Mouse (Mus musculus): ENCODE results near the gene Cer1.

The Cer1 gene

DNA sequence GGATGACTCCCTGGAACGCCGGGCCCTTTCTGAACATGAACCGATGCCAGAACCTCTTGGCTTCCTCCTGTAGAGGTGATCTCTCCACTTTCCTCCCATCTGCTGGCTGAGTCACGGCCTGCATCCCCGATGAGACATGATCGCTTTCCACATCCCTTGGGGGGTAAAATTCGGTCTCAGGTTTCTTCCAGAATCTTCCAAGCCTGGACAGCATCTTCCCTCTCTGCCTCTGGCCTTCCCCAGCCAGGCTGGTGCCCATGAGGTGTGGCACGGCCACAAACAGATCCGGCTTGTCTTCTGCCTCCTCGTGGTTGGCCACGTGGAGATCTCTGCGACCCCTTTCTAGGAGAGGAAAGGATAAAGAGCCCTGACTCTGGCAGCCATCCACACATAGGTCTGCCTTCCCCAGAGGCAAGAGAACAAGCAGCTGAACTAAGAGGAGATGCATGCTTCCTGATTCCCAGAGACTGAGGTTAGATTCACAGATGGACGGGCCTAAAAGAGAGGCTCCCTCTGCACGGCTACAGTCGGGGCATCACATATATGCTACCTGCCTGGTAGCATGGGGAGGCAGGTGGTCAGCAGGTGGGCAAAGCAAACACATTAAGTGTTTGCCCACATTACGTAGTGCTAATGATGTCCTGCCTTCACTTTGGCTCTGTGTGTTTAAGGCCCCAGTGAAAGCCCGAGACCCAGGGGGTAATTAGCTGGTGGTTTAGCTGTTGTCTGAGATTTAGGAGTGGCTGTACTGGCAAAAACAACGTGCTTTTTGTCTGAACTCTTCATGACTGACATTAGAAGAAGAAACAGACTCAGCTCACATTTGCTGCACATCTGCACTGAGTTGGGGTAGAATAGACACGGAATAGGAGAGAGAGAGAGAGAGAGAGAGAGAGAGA, at the start of gene Cer1:
Gene Cer1 (minus strand): TSS at position 513 of the 899 bp plus-strand sequence.
- no peak for DNase-seq

DNA sequence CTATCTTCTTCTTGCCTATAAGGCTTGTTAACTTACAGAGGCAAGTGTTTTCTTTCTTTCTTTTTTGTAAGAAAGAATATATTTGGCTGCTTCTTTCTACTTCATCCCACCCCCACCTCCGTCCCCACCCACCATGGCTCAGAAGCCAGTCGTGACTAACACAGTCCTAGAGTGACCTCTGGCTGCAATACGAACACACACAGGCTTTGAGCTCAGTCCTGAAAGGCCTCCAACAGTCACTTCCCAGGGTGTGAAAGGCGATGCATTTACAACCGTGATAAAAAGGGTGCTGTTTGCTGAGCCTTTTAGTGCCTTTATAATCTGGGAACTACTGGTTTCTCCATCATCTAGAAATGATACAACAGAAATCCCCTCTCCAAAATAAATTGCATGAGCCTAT, 49.4 kb upstream of the Cer1 start:
- peak; percentile 34 for DNase-seq

DNA sequence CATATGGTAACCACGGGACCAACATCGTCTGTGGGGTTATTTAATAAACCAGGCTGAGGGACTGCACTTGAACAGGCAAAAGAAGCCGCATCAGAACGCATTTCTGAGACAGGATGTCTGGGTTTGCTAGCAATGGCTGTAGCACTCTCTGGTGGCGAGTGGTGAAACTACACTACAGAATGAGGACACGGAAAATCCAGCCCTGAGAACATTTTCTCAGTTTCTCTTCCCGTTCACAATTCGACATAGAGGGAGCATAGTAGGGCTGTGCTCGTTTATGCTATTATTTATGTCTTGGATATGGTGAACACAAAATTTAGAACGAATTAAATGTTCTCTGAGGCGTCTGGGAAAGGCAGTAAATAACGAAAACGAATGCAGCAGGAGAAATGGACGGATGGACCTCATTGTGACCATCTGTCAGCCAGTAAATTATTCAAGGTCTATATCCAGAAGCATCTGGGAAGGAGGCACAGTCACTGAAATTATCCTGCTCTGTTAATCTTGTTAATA, 48.8 kb upstream of the Cer1 start:
- peak; percentile 82 for DNase-seq

DNA sequence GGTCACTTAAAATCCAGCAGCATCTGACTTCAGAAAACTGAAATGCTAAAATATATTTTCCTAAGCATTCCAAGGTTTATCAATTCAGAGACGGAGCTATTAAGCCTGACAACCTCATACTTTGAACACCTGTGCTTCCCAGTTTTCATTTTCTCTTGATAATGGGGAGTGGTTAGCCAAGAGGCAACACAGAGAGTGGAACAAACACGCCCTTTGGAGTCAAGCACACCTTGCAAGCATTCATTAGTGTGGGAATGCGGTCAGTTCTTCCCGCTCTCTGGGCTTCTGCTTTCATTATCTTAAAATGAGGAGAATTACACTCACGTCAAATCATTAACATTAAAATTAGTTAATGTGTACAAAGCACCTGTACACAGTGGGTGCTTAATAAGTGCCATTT, 45.1 kb upstream of the Cer1 start:
- no peak for DNase-seq

DNA sequence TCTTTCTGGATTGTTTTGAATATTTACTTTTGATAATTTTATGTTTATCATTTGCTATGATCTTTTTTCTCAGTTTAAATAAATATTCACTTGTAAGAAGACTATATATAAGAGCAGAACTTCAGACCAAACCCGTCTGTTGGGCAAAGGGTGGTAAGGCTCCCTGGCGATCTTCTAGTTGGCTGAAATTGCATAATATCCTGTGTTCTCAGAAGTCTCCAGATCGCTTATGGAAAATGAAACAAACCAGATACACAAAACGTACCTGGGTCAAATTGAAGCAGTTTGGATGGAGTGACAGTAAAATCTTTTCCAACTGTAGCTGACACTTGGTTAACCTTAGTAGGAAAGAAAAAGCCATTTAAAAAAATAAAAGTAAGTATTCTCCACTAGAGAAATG, 37.0 kb upstream of the Cer1 start:
- no peak for DNase-seq

DNA sequence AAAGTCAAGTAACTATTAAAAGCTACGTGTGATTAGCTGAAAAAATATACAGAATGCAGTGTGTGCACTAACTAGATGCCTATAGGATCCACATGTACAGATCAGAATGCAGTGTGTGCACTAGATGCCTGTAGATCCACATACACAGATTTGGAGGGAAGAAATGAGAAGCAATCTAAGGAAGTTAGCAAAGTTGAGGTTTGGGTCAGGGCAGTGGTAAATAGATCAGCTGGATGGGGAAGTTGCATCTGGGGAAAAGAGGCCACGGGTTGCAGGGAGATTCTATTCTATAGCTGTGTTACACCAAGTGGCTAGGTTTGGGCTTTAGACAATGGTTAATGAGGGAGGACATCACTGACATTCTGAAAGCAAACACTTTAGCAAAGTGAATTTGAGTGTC, 33.7 kb upstream of the Cer1 start:
- DNase-seq: no peak

DNA sequence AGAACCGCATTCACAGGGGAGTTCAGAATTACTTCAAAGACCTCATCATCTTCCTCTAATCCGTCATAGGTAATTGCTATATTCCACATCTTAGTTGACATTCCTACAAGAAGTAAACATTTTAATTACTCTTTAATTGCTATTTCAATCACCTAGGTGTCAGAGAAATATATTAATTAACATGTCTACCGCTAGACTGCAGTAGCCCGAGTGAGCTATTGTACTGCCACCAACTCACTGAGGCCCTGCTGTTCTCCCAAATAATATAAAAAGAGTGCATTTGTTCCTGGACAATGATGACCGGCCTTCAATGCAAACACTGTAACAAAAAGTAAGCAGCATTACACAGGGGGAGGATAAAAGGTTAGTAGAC, 31.7 kb upstream of the Cer1 start:
- no peak for DNase-seq

DNA sequence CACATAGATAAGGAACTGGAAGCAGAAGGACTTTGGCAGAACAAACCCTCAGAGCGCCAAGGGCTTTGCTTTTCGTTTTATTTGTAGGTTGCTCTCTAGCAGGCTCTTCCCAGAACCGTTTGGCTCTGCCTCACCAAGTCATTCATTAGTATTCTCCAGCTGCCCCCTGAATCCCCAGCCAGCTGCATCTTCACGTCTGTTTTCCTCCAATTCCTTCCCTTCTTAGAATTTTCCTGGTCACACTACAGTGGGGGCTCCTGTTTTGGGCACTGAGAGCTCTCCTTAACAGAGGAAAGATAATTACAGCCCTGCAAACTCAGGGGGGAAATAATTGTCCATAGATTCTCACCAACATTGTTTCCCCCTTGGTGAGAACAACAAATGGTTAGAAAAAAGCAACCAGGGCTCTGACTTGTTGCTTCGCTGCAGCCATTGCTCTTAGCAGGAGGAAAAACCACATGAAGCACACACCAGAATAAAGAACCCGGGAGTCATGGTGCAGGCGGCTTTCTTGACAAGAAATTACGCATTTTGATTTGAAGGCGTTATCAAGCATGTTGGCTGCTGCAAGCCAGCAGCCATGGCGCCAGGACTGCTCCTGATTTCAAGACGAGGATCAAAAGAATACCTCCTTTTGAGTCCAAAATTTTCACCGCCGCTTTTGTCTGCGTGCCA, 31.2 kb upstream of the Cer1 start:
- no peak for DNase-seq

DNA sequence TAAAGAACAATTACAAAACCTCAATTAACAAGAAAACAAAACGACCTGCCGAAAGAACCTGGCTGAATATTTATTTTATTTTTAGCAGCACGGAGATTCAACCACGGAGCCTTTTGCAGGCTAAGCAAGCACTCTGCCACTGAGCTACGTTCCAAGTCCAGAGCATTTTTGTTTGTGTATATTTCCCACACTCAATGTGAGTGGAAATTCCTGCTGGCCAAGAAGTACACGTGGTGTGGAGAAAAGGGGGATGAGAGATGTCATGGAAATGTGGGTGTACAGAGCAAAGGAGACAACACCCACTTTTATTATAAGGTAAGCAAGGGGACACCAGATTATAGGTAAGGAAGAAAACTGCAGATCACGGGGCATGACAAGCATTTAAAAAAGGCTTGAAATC, 30.6 kb upstream of the Cer1 start:
- no peak for DNase-seq

DNA sequence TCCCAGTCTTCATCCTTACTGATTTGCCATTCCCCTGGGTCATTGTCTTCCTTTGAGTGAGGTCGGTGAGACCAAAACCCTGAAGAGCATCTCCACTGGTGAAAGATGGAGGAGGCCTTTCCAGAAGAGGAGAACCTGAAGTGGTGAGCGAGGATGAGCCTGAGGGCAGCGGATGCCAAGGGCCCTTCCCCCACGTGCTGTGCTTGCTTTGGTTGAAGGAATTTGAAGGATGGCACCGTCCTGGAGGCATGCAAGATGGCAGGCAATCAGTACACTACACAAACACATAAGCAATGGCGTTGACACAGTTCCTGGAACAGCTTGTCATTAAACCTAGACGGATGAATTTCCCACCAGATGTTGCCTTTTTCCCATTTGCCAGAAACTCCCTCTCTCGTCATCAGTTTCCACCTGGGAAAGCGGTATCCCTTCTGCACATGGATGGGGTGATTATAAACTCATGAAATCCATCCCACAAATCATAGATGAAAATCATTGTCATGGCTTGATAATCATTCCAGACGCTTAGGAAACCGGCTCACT, 29.7 kb upstream of the Cer1 start:
- DNase-seq: no peak

DNA sequence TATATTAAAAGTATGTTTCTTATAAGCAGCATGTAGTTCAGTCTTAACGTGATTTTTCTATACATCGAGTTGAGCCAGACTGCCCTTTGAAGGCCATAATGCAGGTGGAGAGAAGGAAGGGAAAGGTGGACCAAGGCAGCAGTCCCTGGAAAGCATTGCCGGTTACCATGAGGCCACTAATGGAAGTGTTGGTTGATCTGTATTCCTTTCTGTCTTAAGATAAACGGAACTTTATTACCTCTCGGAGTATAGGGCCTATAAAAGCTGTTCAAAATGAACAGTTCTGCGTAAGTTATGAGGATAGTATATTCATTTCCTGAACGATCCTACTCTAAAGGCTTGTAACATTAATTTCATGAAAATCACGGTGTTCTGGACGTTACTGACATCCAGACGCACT, 10.3 kb upstream of the Cer1 start:
- no peak for DNase-seq

DNA sequence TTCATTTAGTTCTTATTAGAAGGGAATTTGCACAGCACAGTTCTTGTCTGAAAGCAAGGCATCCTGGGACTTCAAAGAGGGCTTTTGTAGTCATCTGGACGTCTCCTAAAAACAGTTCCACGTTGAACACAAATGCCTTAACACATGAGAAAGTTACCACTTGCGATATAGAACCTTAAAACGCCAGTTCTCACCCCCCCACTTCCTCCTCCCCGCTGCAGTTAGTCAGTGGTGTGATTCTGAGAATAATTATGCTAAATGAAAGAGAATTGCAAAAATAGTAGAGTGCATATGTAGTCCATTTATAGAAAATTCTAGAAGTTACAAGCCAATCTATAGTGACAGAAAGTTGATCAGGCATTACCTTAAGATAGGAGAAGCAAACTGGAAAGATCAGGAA, 7.3 kb upstream of the Cer1 start:
- no peak for DNase-seq

DNA sequence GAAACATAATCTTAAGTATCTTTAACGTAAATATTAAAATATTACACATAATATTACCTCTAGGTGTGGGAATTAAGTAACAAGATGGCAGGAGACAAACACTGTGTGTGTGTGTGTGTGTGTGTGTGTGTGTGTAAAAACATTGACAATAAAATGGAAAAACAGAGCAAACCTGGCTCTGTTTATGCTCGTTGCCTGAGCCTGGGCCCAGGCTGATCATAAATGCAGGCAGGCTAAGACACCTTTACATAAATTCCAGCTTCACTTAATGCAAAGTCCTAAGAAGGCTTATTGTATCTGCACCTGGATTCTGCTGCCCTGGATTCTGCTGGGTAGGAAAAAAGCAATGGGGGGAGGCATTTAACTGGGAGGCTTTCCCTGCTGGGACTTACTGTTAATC, 6.6 kb upstream of the Cer1 start:
- no peak for DNase-seq

DNA sequence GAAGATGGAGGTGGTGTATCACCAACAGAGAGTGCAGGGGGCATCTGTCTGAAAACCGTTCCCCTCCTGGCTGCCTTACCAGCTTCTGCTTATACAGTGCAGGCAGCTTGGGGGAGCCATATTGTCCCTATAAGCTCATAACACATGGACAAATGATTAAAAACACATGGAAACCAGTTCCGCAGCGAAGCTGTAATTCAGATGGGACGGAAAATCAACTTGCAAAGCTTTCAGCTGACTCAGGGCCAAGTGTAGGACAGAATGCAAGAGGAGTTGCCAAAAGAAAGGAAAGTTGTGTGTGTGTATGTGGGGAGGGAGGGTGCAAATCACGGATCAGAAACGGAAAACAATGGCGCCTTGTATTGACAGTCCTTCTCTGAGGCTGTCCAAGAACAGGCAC, 6.1 kb upstream of the Cer1 start:
- no peak for DNase-seq

DNA sequence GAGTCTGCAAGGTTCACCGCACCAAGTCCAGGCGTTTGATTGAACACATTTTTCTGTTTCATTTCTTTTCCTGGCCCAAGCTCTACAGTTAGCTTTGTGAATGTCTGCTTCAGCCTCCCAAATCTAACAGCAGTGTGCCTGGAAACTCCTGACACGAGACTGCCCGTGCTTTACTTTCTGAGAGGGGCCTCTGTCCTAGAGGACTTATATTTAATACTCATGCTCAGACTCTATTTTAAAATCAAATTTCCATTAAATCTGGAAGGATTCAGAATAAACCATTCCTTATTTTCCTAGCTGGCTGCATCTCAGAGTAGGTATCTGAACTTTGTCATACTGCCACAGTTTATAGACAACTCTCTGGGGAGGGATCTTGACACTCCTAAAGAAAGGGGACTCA, 5.6 kb upstream of the Cer1 start:
- DNase-seq: no peak

DNA sequence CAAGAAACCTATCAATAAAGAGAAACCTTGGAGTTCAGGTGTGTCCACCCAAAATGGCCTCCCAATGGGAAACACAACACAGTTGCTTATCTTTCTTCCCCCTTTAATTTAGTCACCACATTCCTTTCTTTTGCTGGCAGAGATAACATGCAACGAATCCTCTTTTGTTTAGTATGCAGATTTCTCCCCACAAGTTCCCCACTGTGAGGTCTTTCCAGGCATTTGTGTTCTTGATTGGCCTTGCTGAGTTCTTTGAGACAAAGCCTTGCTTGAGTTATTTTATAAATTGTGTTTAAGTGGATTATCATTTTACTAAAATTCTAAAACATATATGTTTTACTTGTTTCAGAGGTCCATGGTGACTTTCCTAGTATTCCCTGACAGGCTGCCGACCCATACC, 1.2 kb upstream of the Cer1 start:
- DNase-seq: no peak

DNA sequence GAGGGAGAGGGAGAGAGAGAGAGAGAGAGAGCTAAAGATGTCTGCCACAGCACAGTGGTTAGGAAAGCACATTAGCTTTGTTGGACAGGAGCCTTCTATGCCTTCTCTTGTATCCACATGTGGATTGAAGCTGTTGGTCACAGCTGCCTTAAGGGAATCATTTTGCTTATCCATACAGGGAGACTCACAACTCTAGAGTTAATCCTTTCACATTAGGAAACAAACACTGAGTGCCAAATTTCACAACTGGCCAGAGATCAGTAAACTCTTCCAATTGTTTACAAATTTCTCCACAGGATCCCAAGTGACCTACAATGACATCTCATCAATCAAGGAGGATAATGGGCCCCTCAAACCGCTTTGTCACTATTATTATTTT, 576 bp upstream of the Cer1 start:
- no peak for DNase-seq

DNA sequence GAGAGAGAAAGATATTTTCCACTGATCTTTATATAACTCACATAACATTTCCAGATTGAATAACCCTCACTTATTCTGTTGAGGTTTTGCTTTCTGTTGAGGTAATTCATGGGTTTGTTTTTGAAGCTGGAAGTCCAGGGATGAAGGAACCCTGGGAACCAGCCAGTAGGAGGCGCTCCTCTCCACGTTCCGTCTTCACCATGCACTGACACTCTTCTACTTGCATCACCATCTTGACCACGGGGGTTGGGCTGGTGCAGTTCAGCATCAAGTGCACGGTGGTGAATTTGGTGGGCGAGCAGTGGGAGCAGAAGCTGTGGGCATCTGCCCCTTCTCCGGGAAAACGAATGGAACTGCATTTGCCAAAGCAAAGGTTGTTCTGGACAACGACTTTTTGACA, 2.4 kb downstream of the Cer1 start:
- DNase-seq: no peak

DNA sequence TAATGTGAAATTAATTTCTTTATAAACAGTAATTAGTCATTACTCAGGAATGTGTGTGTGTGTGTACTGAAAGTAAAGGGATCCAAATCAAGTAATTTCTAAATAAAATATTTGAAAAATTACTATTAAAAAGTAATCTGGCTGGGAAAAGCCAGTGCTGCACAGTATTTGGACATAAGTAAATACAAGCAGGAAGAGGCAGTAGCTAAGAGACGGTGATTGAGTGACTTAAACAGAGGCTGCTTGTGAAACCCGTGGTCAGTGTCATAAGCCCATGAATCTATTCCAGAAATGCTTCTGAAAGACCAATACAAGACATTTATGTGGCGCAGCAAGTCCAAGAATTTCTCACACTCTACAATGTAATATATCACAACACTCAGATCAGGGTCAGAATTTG, 3.6 kb downstream of the Cer1 start:
- DNase-seq: no peak

DNA sequence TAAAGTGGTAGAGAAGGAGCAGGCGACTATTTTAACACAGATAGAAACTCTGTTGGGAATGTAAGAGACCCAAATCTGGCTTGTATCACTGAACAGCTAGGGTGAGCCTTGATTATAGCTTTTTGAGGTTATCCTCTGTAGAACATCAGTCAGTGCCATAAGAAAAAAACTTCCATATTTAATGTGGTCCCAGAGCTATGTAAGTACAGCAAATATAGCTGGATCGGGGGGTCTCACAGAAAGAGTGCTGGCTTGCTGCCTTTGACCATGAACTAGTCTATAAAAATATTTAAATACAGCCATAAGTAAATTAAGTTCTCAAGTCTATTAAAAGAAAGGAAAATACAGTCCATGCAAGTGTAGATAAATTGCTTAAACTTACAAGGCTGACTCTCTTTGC, 4.7 kb downstream of the Cer1 start:
- DNase-seq: no peak

DNA sequence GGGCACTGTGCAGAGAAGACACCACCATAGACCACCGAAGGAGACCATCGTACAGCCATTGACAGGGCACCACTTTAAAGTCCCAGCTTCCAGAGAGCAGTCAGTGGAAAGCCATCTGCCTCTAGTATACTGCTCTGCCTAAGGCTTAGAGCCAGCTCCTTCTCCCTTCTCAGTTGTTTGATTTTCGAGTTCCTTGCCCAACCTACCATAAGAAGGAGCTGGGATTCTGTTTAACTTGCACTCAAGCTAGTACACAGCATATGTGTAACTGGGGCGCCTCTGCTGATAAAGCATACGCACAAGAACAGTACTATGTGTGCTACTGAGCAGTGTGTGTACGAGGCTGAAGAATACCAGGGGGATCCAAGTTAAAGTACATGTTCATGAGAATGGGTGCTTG, 5.8 kb downstream of the Cer1 start:
- no peak for DNase-seq

DNA sequence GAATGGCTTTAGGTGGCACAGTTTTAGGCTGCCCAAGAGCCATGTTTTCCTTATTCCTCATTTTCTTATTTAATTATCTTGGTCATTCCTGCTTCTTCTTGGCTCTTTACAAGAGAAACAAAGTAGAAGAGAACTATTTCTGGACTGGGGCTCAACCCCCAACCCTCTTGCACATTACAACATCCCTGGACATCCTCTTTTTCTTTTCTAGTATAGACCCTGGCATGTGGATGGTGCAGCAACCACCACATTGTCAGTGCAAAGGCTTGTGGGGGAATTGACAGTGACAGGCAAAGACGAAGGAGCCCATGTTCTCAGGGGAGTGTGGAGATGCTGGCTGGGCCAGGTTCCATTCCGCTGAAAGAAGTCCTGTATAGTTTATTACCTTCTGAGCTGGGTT, 8.3 kb downstream of the Cer1 start:
- no peak for DNase-seq

DNA sequence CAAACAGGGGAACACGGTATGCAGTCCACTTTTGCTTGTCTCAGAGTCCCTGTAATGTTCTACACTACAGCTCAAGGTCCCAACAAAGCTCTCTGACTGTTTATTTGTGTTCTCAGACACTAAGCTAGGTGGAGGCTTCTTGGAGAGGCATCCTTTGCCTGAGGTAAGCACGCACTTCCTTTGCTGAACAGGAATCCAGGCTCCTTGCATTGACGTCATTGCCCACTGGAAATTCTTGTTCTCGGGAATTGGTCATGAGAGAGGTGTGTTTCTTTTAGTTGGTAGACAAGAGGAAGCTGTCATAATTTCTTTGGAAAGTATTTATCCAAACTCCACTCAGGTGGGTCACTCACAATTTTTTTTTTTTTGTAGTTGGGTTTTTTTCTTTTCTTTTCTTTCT, 9.4 kb downstream of the Cer1 start:
- no peak for DNase-seq

DNA sequence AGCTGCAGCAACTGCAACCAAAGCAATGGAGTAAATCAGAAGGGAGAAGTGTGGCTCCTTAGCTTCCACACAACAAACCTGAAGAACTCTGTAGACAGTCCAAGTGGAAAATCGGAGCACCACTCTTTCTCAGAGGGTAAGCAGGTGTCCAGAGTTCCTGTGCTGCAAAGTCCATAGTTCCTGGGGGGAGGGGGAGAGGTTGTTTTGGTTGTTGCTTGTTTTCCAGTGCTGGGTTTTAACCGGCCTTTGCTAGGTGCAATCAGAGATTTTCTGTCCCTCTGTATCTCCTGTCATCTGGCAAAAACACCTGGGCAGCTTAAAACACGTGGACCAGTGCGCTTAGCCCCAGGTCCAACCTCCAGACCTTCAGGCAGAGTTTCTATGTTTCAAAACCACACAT, 10.2 kb downstream of the Cer1 start:
- no peak for DNase-seq
